Mouse (Mus musculus): Measurements from ENCODE around the gene Sh2d2a. TPM values are rescaled to one million over a fixed set of nuclear protein-coding genes. Genes with fewer than 3 reads are reported as not detected.
"Not testable (repeated sequence)": the region's sequence is repeated elsewhere in the genome, so short reads cannot be mapped to it uniquely, and the experiment has no call there.

The Sh2d2a gene
- polyA plus RNA-seq, 1 experiment: 5.9 TPM

DNA sequence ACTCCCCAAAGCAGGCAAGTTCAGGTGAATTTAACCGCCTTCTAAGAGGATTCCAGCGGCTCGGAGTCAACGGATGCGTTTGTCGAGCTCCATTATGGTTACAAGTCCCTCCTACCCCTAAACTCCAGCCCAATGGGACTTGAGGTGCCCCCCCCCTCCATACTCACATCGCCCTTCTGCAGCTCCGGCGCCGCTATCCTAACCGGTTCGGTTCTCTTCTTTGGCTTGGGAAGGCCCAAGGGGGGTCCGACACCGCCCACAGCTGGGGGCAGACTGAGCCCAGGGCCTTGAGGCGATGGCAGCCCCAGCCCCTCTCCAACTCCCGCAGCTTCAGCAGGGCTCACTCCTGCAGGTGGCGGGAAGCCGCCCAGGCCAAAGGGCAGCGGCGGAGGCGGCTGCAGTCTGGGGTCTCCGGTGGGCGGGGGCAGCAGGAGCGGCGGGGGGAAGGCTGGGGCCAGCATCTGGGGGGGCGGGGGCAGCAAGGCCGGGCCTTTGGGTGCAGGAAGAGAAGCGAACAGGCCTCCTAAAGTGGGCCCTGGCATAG is 38.2 kb downstream of the Sh2d2a start:
- Histone ChIP-seq H3K4me3 (ENCODE audit: low read depth, low read length) (peak overlapping the region; percentile 79), H3K36me3 (ENCODE audit: control insufficient read depth, insufficient read depth, low read length) (peaks cover 6% of the 10 kb centered on the region), H3K4me1 (ENCODE audit: control insufficient read depth, insufficient read depth, insufficient read length, low read length) (peaks cover 7% of the 10 kb centered on the region; the same call in 1 of the 2 replicates), H3K27ac (ENCODE audit: insufficient read depth, low read depth, low read length) (peak overlapping the region; percentile 72), H3K27me3 (ENCODE audit: control insufficient read depth, insufficient read depth, low read length) (no peaks in the 10 kb centered on the region)
- under 1% methylated on average over 26 of the region's 28 CpGs for WGBS
- TF ChIP-seq POLR2A (IDR thresholded peaks at IDR 0.05; ENCODE audit: low read depth, low read length): no peak
- TF ChIP-seq CTCF (IDR thresholded peaks at IDR 0.05; ENCODE audit: extremely low read depth, insufficient read length, insufficient replicate concordance, low read depth, low read length): no peak

DNA sequence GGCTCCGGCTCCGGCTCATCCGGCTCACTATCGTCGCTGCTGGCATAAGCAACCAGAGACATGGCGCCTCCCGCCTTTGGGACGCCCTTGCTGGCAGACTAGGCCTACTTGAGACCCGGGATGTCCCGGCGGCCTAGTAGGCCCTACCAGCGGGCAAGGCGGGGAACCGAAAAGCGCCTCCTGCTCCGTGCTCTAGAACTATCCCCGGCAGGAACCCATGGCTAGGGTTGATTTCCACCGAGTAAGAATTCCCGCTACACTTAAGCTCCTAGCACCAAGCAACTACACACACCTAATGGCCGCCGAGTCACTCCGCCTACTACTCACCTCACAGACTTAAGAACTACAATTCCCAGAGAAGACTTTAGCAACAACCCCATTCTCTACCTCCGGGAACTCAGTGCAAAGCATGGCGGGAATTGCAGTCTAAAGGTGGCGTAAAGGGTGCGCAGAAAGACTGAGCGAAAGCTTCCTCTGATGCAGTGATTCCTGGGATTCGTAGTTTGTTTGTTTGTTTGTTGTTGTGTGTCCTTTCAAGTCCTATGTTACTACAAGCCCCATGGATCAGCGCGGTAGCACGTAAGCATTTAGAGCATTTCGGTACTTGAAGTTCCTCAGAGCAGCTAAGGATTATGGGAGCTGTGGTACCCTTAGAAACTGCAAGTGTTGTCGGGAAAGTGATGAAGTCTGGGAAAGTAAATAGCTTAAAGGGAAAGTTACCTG is 38.9 kb downstream of the Sh2d2a start, which contains the start of gene Prcc:
Gene Prcc, minus strand, starts transcription at position 328 of the 723 bp plus-strand sequence.
- Histone ChIP-seq H3K36me3 (ENCODE audit: control insufficient read depth, insufficient read depth, low read length) (peaks cover 2% of the 10 kb centered on the region), H3K4me1 (ENCODE audit: control insufficient read depth, insufficient read depth, insufficient read length, low read length) (peaks cover 7% of the 10 kb centered on the region; the same call in 1 of the 2 replicates), H3K27ac (ENCODE audit: insufficient read depth, low read depth, low read length) (peak within 1 kb of the TSS; percentile 72), H3K4me3 (ENCODE audit: low read depth, low read length) (peak within 1 kb of the TSS; percentile 79), H3K27me3 (ENCODE audit: control insufficient read depth, insufficient read depth, low read length) (no peaks in the 10 kb centered on the region)
- TF ChIP-seq CTCF (IDR thresholded peaks at IDR 0.05; ENCODE audit: extremely low read depth, insufficient read length, insufficient replicate concordance, low read depth, low read length): no peak
- TF ChIP-seq POLR2A (IDR thresholded peaks at IDR 0.05; ENCODE audit: low read depth, low read length): peak; percentile 76
- under 1% methylated on average over 33 of the region's 33 CpGs for WGBS

DNA sequence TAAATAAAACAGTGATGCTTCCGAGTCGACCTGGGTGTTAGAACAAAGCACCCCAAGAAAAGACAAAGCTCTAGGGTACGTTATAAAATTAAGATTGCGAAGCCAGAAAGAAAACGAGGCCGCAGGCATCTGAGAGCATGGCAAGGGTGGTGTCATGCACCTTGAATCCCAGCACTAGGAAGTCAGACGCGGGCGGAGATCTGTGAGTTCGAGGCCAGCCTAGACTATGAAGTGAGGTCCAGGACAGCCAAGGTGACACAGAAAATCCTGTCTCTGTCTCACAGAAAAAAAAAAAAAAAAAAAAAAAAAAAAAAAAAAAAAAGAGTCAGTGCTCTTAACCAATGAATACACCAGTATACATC is 39.4 kb downstream of the Sh2d2a start:
- Histone ChIP-seq H3K4me1 (ENCODE audit: control insufficient read depth, insufficient read depth, insufficient read length, low read length) (peaks cover 7% of the 10 kb centered on the region; the same call in 1 of the 2 replicates), H3K36me3 (ENCODE audit: control insufficient read depth, insufficient read depth, low read length) (no peaks in the 10 kb centered on the region), H3K4me3 (ENCODE audit: low read depth, low read length) (peak overlapping the region; percentile 64), H3K27me3 (ENCODE audit: control insufficient read depth, insufficient read depth, low read length) (no peaks in the 10 kb centered on the region), H3K27ac (ENCODE audit: insufficient read depth, low read depth, low read length) (no peak overlapping the region)
- 6% methylated on average over 10 of the region's 10 CpGs for WGBS
- TF ChIP-seq CTCF (IDR thresholded peaks at IDR 0.05; ENCODE audit: extremely low read depth, insufficient read length, insufficient replicate concordance, low read depth, low read length) (no peak), POLR2A (IDR thresholded peaks at IDR 0.05; ENCODE audit: low read depth, low read length) (no peak)

- Histone ChIP-seq H3K4me1 (ENCODE audit: control insufficient read depth, insufficient read depth, insufficient read length, low read length) (peaks cover 7% of the 10 kb centered on the region; the same call in 1 of the 2 replicates), H3K27ac (ENCODE audit: insufficient read depth, low read depth, low read length) (no peak overlapping the region), H3K36me3 (ENCODE audit: control insufficient read depth, insufficient read depth, low read length) (no peaks in the 10 kb centered on the region), H3K27me3 (ENCODE audit: control insufficient read depth, insufficient read depth, low read length) (no peaks in the 10 kb centered on the region), H3K4me3 (ENCODE audit: low read depth, low read length) (no peak overlapping the region)
- TF ChIP-seq POLR2A (IDR thresholded peaks at IDR 0.05; ENCODE audit: low read depth, low read length) (no peak), CTCF (IDR thresholded peaks at IDR 0.05; ENCODE audit: extremely low read depth, insufficient read length, insufficient replicate concordance, low read depth, low read length) (no peak)
- 84% methylated on average over 6 of the region's 6 CpGs for WGBS
Measured at GRCm38 (mm10) chr3:87886416-87886815, 39.9 kb downstream of the Sh2d2a start.

- not testable (repeated sequence) for H3K27ac ChIP-seq (ENCODE audit: insufficient read depth, low read depth, low read length); H3K4me3 ChIP-seq (ENCODE audit: low read depth, low read length); H3K4me1 ChIP-seq (ENCODE audit: control insufficient read depth, insufficient read depth, insufficient read length, low read length); H3K27me3 ChIP-seq (ENCODE audit: control insufficient read depth, insufficient read depth, low read length); H3K36me3 ChIP-seq (ENCODE audit: control insufficient read depth, insufficient read depth, low read length)
- WGBS: 86% methylated on average over 4 of the region's 4 CpGs
Measured at GRCm38 (mm10) chr3:87887400-87887799, 40.8 kb downstream of the Sh2d2a start.

DNA sequence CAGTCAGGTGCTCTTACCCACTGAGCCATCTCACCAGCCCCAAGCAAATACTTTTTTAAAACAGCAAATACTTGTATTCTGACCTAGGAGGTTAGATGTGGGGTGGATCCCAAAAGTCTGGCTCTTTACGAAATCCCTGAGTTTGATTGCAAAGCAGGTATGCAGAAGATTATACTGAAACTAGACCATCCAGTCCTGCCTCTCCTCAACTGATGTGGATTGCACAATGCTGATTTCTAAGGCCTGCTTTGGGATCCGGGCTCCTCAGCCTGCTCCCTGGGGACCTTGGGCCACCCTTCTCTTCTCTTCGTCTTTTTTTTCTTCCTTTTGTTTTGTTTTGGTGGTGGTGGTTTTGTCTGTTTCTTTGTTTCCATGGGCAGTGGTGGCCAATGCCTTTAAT is 44.9 kb downstream of the Sh2d2a start:
- Histone ChIP-seq H3K4me1 (ENCODE audit: control insufficient read depth, insufficient read depth, insufficient read length, low read length) (no peaks in the 10 kb centered on the region), H3K4me3 (ENCODE audit: low read depth, low read length) (no peak overlapping the region), H3K36me3 (ENCODE audit: control insufficient read depth, insufficient read depth, low read length) (no peaks in the 10 kb centered on the region), H3K27ac (ENCODE audit: insufficient read depth, low read depth, low read length) (no peak overlapping the region), H3K27me3 (ENCODE audit: control insufficient read depth, insufficient read depth, low read length) (no peaks in the 10 kb centered on the region)
- TF ChIP-seq POLR2A (IDR thresholded peaks at IDR 0.05; ENCODE audit: low read depth, low read length) (no peak), CTCF (IDR thresholded peaks at IDR 0.05; ENCODE audit: extremely low read depth, insufficient read length, insufficient replicate concordance, low read depth, low read length) (no peak)
- 70% methylated on average over 3 of the region's 3 CpGs for WGBS

GRCm38 (mm10) chr3:87893367-87893905 is 46.9 kb downstream of the Sh2d2a start:
- TF ChIP-seq CTCF (IDR thresholded peaks at IDR 0.05; ENCODE audit: extremely low read depth, insufficient read length, insufficient replicate concordance, low read depth, low read length) (no peak), POLR2A (IDR thresholded peaks at IDR 0.05; ENCODE audit: low read depth, low read length) (no peak)
- Histone ChIP-seq H3K4me3 (ENCODE audit: low read depth, low read length) (no peak overlapping the region), H3K27ac (ENCODE audit: insufficient read depth, low read depth, low read length) (no peak overlapping the region), H3K27me3 (ENCODE audit: control insufficient read depth, insufficient read depth, low read length) (no peaks in the 10 kb centered on the region), H3K36me3 (ENCODE audit: control insufficient read depth, insufficient read depth, low read length) (no peaks in the 10 kb centered on the region), H3K4me1 (ENCODE audit: control insufficient read depth, insufficient read depth, insufficient read length, low read length) (no peaks in the 10 kb centered on the region)
- 76% methylated on average over 3 of the region's 3 CpGs for WGBS

All from small intestine, adult 2 months (tissue).